Mouse (Mus musculus) bone marrow, adult 2 months (tissue): ENCODE data around the gene Car6. TPM values are rescaled to one million over a fixed set of nuclear protein-coding genes. Genes with fewer than 3 reads are reported as not detected.

Experiments
- H3K27ac ChIP-seq: fragments of 200-500 bp; 2 replicates; pipeline ENCODE4 v1.5.1; 2012; ENCODE audit warnings: low read depth, mild to moderate bottlenecking, control low read depth, inconsistent platforms, low read length; ENCODE audit not compliant: control insufficient read depth, poor library complexity, insufficient read depth
- H3K4me1 ChIP-seq: fragments of 200-500 bp; 2 replicates; pipeline ENCODE4 v1.6.1; 2011; ENCODE audit warnings: low read length; ENCODE audit not compliant: control insufficient read depth, insufficient read depth
- H3K4me3 ChIP-seq: fragments of 200-500 bp; replicated peaks from 2 replicates; pipeline ENCODE3; 2011; ENCODE audit warnings: mild to moderate bottlenecking, low read depth, low read length, control low read depth; ENCODE audit not compliant: control insufficient read depth
- CTCF ChIP-seq: fragments of 200-500 bp; IDR thresholded peaks from 2 replicates; pipeline ENCODE4 v1.5.1; 2011; ENCODE audit warnings: low read length, control low read depth; ENCODE audit not compliant: control insufficient read depth, insufficient read depth
- POLR2A ChIP-seq: fragments of 200-500 bp; IDR thresholded peaks from 2 replicates; pipeline ENCODE4 v1.6.1; 2011; ENCODE audit warnings: low read depth, mild to moderate bottlenecking, control low read depth, low read length, borderline replicate concordance; ENCODE audit not compliant: control insufficient read depth
- WGBS: fragments of 180-500 bp; shearing (Covaris S2); methylation state at CpG from one replicate; pipeline ENCODE4 v1.1.7; 2018; 5-methylcytosine and 5-hydroxymethylcytosine counted together
- polyA plus RNA-seq: library from polyadenylated mRNA; stranded (reverse); fragments of >200 nt; gene quantifications from 2 replicates; pipeline ENCODE4 v1.2.4, GENCODE M21; 2011; ENCODE audit warnings: low replicate concordance; ENCODE audit not compliant: missing spikeins, insufficient read depth, insufficient read length

The Car6 gene
- polyA plus RNA-seq, 1 experiment, result not detected

DNA sequence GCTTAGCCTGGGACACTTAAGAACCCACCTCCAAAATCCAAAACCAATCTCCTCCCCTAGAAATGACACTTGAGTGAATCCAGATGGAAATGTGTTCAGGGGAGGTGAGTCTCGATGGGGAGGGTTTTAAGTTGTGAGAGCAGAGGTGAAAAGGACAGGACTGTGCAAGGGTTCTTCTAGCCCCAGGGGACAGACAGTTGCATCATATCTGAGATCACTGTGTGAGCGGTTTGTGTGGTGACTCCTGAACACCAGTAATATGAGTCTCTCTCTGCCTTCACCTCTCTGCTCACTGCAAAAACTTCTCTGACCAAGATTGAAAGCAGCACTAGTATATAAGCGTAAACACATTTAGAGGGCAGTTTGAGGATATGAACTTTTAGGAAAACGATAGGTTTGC lies 54.8 kb downstream of the Car6 start:
- Histone ChIP-seq H3K4me3 (no peak overlapping the region), H3K27ac (no peak overlapping the region), H3K4me1 (no peaks in the 10 kb centered on the region)
- WGBS, result 62% methylated on average over 4 of the region's 4 CpGs
- no peak for TF ChIP-seq POLR2A
- no peak for TF ChIP-seq CTCF

DNA sequence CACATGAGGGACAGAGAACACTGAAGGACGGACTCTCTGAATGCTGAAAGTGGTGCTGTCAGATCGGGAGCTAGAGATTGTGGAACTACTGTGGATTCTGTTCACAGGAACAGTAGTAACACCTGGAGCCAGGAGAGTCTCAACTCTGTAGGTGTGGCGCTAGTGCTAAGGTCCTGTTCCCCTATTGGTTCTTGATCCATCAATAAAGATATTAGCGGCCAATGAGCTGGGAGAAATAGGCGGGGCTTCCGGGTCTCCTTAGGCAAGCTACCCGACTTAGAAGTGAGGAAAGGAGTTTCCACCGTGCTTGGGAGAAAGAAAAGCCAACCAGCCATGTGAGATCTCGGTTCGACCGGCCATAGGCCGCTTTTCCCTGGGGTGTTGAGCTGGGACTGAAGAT lies 56.9 kb downstream of the Car6 start:
- Histone ChIP-seq H3K4me3 (no peak overlapping the region), H3K27ac (no peak overlapping the region), H3K4me1 (no peaks in the 10 kb centered on the region)
- no peak for TF ChIP-seq CTCF
- 70% methylated on average over 12 of the region's 12 CpGs for WGBS

DNA sequence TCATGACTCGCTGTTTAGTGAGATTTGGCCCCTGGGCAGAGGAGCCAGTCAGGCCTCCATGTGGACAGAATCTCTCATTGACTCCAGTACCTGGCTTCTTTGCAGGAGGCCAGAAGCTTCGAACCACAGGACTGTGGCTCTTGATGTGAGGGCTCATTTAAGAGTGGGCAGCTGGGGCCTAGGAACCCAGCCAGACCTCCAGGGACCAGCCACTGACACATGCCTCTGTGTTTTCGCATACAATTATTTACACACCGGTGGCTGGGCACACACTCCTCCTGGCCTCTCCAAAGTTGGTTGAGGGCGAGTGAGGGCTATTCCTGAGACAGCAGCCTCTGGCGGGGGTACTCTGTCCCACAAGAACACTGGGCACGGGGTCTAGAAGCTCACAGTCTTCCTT lies 60.8 kb downstream of the Car6 start:
- Histone ChIP-seq H3K4me1 (no peaks in the 10 kb centered on the region), H3K4me3 (no peak overlapping the region), H3K27ac (no peak overlapping the region)
- WGBS, result 83% methylated on average over 7 of the region's 7 CpGs
- TF ChIP-seq CTCF (no peak), POLR2A (no peak)

DNA sequence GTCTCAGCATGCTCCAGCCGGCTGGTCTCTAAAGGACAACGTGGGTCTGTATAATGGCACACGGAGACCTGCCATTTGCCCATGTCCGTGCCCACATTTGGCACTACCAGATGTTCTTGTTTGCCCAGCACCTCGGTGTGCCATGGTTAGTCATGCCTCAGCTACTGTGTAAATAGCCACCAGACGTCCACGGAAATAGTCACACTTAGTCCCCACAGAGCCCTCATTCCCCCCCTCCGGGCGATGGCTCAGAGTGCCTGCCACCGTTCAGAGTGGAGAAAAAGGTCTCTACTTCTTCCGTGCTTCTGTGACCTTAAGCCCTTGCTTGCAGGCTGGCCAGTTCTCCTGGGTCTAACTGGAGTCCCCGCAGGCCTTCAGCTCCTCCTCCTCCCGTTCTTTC lies 62.0 kb downstream of the Car6 start:
- no peak overlapping the region for H3K27ac ChIP-seq
- TF ChIP-seq POLR2A (no peak), CTCF (no peak)
- no peaks in the 10 kb centered on the region for H3K4me1 ChIP-seq
- no peak overlapping the region for H3K4me3 ChIP-seq
- WGBS, result 78% methylated on average over 13 of the region's 13 CpGs

DNA sequence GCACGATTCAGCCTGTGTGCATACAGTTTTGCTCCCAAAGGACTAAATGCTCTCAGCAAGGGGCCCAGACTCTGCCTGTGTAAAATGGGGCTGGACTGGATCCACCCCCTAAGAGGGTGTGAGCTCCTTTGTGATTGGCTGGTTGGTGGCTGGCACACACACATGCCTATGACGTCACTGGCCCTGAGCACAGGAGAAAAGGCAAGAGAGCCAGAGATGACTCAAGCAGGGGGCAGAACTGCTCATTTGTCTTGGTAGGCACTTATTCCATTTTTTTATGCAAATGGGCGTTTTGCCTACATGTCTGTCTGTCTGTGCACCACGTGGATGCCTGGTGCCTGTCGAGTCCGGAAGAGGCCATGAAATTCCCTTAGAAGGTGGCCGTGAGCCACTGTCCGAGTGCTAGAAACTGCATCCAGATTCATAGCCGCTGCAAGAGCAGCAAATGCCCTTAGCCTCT lies 63.0 kb downstream of the Car6 start:
- no peak overlapping the region for H3K4me3 ChIP-seq
- no peaks in the 10 kb centered on the region for H3K4me1 ChIP-seq
- WGBS, result 18% methylated on average over 9 of the region's 9 CpGs
- no peak overlapping the region for H3K27ac ChIP-seq
- no peak for TF ChIP-seq CTCF
- TF ChIP-seq POLR2A, result no peak

DNA sequence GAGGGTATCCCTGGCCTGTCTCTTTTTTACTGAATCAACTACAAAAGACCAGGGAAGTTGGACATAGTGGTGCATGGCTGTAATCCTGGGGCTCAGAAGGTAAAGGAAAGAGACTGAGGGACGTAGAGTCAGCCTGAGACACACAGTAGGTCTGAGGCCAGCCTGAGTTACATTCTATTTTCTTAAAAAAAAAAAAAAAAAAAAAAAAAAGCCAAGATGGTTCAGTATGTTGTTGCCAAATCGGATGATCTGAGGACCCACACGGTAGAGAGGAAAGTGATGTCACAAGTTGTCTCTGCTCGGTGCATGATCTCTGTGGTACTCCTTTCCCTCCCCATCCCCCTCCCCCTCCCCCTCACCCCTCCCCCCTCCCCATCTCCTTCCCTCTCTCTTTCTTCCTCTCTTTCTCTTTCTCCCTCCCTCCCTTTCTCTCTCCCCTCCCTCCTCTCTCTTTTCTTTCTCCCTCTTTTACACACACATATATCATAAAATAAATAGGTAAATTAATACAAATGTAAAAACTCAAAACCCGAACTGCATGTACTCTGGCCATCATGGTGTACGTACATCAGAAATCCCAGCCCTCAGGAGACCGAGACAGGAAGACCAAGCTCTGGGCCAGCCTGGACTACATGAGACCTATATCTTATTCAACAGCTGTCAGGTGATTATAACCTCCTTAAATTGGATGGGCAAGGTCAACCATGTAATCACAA lies 63.6 kb downstream of the Car6 start:
- Histone ChIP-seq H3K4me1 (no peaks in the 10 kb centered on the region), H3K27ac (no peak overlapping the region), H3K4me3 (no peak overlapping the region)
- 55% methylated on average over 7 of the region's 7 CpGs for WGBS
- TF ChIP-seq POLR2A (no peak), CTCF (no peak)

Other genes starting within 250 kb of the Car6 start
- gene Spsb1, start 246.3 kb downstream of the Car6 start, polyA plus RNA-seq, result 1.8 and 3.9 TPM in 2 replicates
- 1.4 and 7.2 TPM in 2 replicates for gene H6pd, start 192.3 kb downstream of the Car6 start, polyA plus RNA-seq
- 1.6 and 2.0 TPM in 2 replicates for gene Gpr157, start 114.0 kb downstream of the Car6 start, polyA plus RNA-seq
- 0.62 TPM in 1 of 2 replicates, not detected in the other for gene Slc2a5, start 82.0 kb downstream of the Car6 start, polyA plus RNA-seq
- not detected in 2 replicates for gene Slc2a7, start 52.4 kb downstream of the Car6 start, polyA plus RNA-seq
- 26.0 and 96.4 TPM in 2 replicates for gene Eno1, start 35.4 kb upstream of the Car6 start, polyA plus RNA-seq
- 31.8 and 61.3 TPM in 2 replicates for gene Rere, start 80.3 kb upstream of the Car6 start, polyA plus RNA-seq